Mouse (Mus musculus): ENCODE measurements around the gene Shank2. TPM values are rescaled to one million over a fixed set of nuclear protein-coding genes. Genes with fewer than 3 reads are reported as not detected.

The Shank2 gene
- polyA plus RNA-seq, 1 experiment from 2014 or later, result 2.7 TPM

DNA sequence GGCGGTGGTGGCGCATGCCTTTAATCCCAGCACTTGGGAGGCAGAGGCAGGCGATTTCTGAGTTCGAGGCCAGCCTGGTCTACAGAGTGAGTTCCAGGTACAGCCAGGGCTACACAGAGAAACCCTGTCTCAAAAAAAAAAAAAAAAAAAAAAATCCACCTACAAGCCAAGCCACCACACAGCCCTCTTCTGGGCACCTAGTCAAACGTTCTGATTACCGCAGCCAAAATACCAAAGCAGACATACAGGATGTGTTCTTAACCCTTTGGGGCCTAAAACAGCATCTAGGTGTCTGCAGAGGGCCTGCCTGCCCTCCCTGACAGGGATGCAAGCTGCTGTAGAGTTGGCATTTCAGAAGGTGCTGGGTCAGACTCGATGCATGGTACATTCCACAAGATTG lies 460.8 kb downstream of the Shank2 start:
- H3K9ac ChIP-seq (ENCODE audit: low read depth, low read length), result no peak overlapping the region
- H3K4me1 ChIP-seq (replicated peaks; ENCODE audit: control insufficient read depth, insufficient read depth, low read length), result no peaks in the 10 kb centered on the region
- WGBS, result 94% methylated on average over 7 of the region's 7 CpGs
- H3K27ac ChIP-seq (ENCODE audit: low read depth, low read length), result no peak overlapping the region
- H3K9me3 ChIP-seq (ENCODE audit: control insufficient read depth, low read length), result no peaks in the 10 kb centered on the region
- H3K27me3 ChIP-seq (ENCODE audit: control insufficient read depth, insufficient read depth, low read length), result no peaks in the 10 kb centered on the region
- ATAC-seq (ENCODE audit: low FRiP score) (no peak), DNase-seq (ENCODE audit: low spot score) (no peak)
- H3K4me2 ChIP-seq (replicated peaks; ENCODE audit: low read depth, low read length), result no peak overlapping the region
- peaks cover 28% of the 10 kb centered on the region for H3K36me3 ChIP-seq (ENCODE audit: control insufficient read depth, insufficient read depth, low read length)
- H3K4me3 ChIP-seq (ENCODE audit: low read depth, low read length), result no peak overlapping the region

DNA sequence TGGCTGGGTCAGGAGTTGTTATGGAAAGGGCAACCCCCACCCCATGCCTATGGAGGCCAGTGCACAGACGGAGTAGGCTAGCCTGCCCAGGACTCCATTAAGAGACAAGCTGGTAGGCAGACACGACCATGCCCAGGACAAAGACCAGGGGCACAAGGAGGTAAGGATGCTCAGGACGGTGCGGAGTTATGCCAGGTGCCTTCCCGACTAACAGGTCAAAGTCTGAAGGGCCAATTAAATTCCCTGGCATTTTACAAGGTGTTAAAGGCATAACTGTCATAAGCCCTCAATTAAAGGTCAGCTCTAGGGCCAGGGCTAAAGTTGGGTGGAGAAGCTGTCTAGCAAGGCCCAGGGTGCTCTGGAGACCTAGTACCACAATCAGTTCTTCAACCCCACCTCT lies 467.0 kb downstream of the Shank2 start:
- peaks cover 5% of the 10 kb centered on the region; the same call in 1 of the 2 replicates for H3K36me3 ChIP-seq (ENCODE audit: control insufficient read depth, insufficient read depth, low read length)
- WGBS, result 93% methylated on average over 5 of the region's 5 CpGs
- DNase-seq (ENCODE audit: low spot score) (no peak), ATAC-seq (ENCODE audit: low FRiP score) (no peak)
- no peak overlapping the region for H3K27ac ChIP-seq (ENCODE audit: low read depth, low read length)
- H3K9ac ChIP-seq (ENCODE audit: low read depth, low read length), result no peak overlapping the region
- H3K4me2 ChIP-seq (replicated peaks; ENCODE audit: low read depth, low read length), result peak overlapping the region; percentile 84
- no peaks in the 10 kb centered on the region for H3K9me3 ChIP-seq (ENCODE audit: control insufficient read depth, low read length)
- 0 out of 2 replicates have a peak overlapping the region, but pooled peaks have one; percentile 75 for H3K4me3 ChIP-seq (ENCODE audit: low read depth, low read length)
- H3K27me3 ChIP-seq (ENCODE audit: control insufficient read depth, insufficient read depth, low read length), result no peaks in the 10 kb centered on the region
- H3K4me1 ChIP-seq (replicated peaks; ENCODE audit: control insufficient read depth, insufficient read depth, low read length), result peaks cover 7% of the 10 kb centered on the region; the same call in 1 of the 2 replicates

GRCm38 (mm10) chr7:144469181-144469641 lies 467.5 kb downstream of the Shank2 start:
- peak overlapping the region; percentile 84 for H3K4me2 ChIP-seq (replicated peaks; ENCODE audit: low read depth, low read length)
- H3K4me1 ChIP-seq (replicated peaks; ENCODE audit: control insufficient read depth, insufficient read depth, low read length), result peaks cover 7% of the 10 kb centered on the region; the same call in 1 of the 2 replicates
- 20% methylated on average over 4 of the region's 4 CpGs for WGBS
- no peak overlapping the region for H3K27ac ChIP-seq (ENCODE audit: low read depth, low read length)
- H3K9ac ChIP-seq (ENCODE audit: low read depth, low read length), result peak overlapping the region; percentile 88
- no peaks in the 10 kb centered on the region for H3K9me3 ChIP-seq (ENCODE audit: control insufficient read depth, low read length)
- DNase-seq (ENCODE audit: low spot score) (peak; percentile 17), ATAC-seq (ENCODE audit: low FRiP score) (no peak)
- H3K36me3 ChIP-seq (ENCODE audit: control insufficient read depth, insufficient read depth, low read length), result peaks cover 3% of the 10 kb centered on the region; the same call in 1 of the 2 replicates
- no peaks in the 10 kb centered on the region for H3K27me3 ChIP-seq (ENCODE audit: control insufficient read depth, insufficient read depth, low read length)
- peak overlapping the region; percentile 75 for H3K4me3 ChIP-seq (ENCODE audit: low read depth, low read length)

- peaks cover 3% of the 10 kb centered on the region; the same call in 1 of the 2 replicates for H3K36me3 ChIP-seq (ENCODE audit: control insufficient read depth, insufficient read depth, low read length)
- peak; percentile 36 for DNase-seq (ENCODE audit: low spot score)
- H3K9ac ChIP-seq (ENCODE audit: low read depth, low read length), result peak overlapping the region; percentile 88
- peak; percentile 50 for ATAC-seq (ENCODE audit: low FRiP score)
- no peaks in the 10 kb centered on the region for H3K27me3 ChIP-seq (ENCODE audit: control insufficient read depth, insufficient read depth, low read length)
- WGBS, result 3% methylated on average over 30 of the region's 31 CpGs
- H3K4me3 ChIP-seq (ENCODE audit: low read depth, low read length), result peak overlapping the region; percentile 75
- peak overlapping the region; percentile 84 for H3K4me2 ChIP-seq (replicated peaks; ENCODE audit: low read depth, low read length)
- H3K9me3 ChIP-seq (ENCODE audit: control insufficient read depth, low read length), result no peaks in the 10 kb centered on the region
- peaks cover 7% of the 10 kb centered on the region; the same call in 1 of the 2 replicates for H3K4me1 ChIP-seq (replicated peaks; ENCODE audit: control insufficient read depth, insufficient read depth, low read length)
- peak overlapping the region; percentile 17; the same call in 1 of the 2 replicates for H3K27ac ChIP-seq (ENCODE audit: low read depth, low read length)
These were observed 468.3 kb downstream of the Shank2 start for GRCm38 (mm10) chr7:144469908-144470544.

- ATAC-seq (ENCODE audit: low FRiP score) (peak; percentile 95), DNase-seq (ENCODE audit: low spot score) (peak; percentile 96)
- peak within 1 kb of the TSS; percentile 88 for H3K9ac ChIP-seq (ENCODE audit: low read depth, low read length)
- WGBS, result under 1% methylated on average over 30 of the region's 30 CpGs
- no peaks in the 10 kb centered on the region for H3K27me3 ChIP-seq (ENCODE audit: control insufficient read depth, insufficient read depth, low read length)
- peaks cover 7% of the 10 kb centered on the region; the same call in 1 of the 2 replicates for H3K4me1 ChIP-seq (replicated peaks; ENCODE audit: control insufficient read depth, insufficient read depth, low read length)
- peak within 1 kb of the TSS; percentile 75 for H3K4me3 ChIP-seq (ENCODE audit: low read depth, low read length)
- H3K27ac ChIP-seq (ENCODE audit: low read depth, low read length), result peak within 1 kb of the TSS; percentile 17; the same call in 1 of the 2 replicates
- H3K4me2 ChIP-seq (replicated peaks; ENCODE audit: low read depth, low read length), result peak within 1 kb of the TSS; percentile 84
- H3K36me3 ChIP-seq (ENCODE audit: control insufficient read depth, insufficient read depth, low read length), result no peaks in the 10 kb centered on the region
- no peaks in the 10 kb centered on the region for H3K9me3 ChIP-seq (ENCODE audit: control insufficient read depth, low read length)
These were observed 468.9 kb downstream of the Shank2 start, which contains the start of gene Cttn for GRCm38 (mm10) chr7:144470545-144471059. Gene Cttn (minus strand): TSS chr7:144471009.

GRCm38 (mm10) chr7:144471103-144471502 lies 469.4 kb downstream of the Shank2 start:
- H3K4me2 ChIP-seq (replicated peaks; ENCODE audit: low read depth, low read length), result peak overlapping the region; percentile 84
- peak overlapping the region; percentile 88 for H3K9ac ChIP-seq (ENCODE audit: low read depth, low read length)
- H3K9me3 ChIP-seq (ENCODE audit: control insufficient read depth, low read length), result no peaks in the 10 kb centered on the region
- peaks cover 7% of the 10 kb centered on the region; the same call in 1 of the 2 replicates for H3K4me1 ChIP-seq (replicated peaks; ENCODE audit: control insufficient read depth, insufficient read depth, low read length)
- H3K27ac ChIP-seq (ENCODE audit: low read depth, low read length), result peak overlapping the region; percentile 17; the same call in 1 of the 2 replicates
- DNase-seq (ENCODE audit: low spot score) (no peak), ATAC-seq (ENCODE audit: low FRiP score) (no peak)
- no peaks in the 10 kb centered on the region for H3K27me3 ChIP-seq (ENCODE audit: control insufficient read depth, insufficient read depth, low read length)
- 86% methylated on average over 2 of the region's 2 CpGs for WGBS
- H3K4me3 ChIP-seq (ENCODE audit: low read depth, low read length), result peak overlapping the region; percentile 75
- no peaks in the 10 kb centered on the region for H3K36me3 ChIP-seq (ENCODE audit: control insufficient read depth, insufficient read depth, low read length)

DNA sequence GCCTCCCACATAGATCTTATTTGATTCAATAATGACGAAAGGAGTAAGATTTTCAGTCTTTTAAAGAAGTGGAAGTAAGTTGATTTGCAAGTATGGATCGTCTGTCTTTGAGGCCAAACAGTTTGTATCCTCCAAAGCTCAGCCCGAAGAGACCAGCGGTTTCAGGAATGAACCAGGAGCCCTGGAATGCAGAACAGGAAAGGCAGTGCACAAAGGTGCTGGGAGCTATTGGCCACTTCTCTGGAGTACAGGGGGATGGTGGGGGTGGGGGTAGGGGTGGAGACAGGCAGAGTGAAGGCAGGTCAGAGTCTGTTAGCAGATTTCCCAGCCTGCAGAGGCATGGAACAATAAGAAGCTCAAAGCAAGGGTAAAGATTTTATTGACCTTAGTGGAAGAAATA lies 471.8 kb downstream of the Shank2 start:
- Histone ChIP-seq H3K27ac (ENCODE audit: low read depth, low read length) (no peak overlapping the region), H3K4me3 (ENCODE audit: low read depth, low read length) (no peak overlapping the region), H3K9me3 (ENCODE audit: control insufficient read depth, low read length) (no peaks in the 10 kb centered on the region), H3K4me1 (replicated peaks; ENCODE audit: control insufficient read depth, insufficient read depth, low read length) (peaks cover 7% of the 10 kb centered on the region; the same call in 1 of the 2 replicates), H3K4me2 (replicated peaks; ENCODE audit: low read depth, low read length) (no peak overlapping the region), H3K27me3 (ENCODE audit: control insufficient read depth, insufficient read depth, low read length) (no peaks in the 10 kb centered on the region), H3K9ac (ENCODE audit: low read depth, low read length) (no peak overlapping the region), H3K36me3 (ENCODE audit: control insufficient read depth, insufficient read depth, low read length) (no peaks in the 10 kb centered on the region; the same call in 1 of the 2 replicates)
- ATAC-seq (ENCODE audit: low FRiP score) (no peak), DNase-seq (ENCODE audit: low spot score) (no peak)
- 75% methylated on average over 4 of the region's 4 CpGs for WGBS

All from hindbrain, embryonic 11.5 days (tissue).